Mouse (Mus musculus): ENCODE measurements around the gene Gng11.

DNA sequence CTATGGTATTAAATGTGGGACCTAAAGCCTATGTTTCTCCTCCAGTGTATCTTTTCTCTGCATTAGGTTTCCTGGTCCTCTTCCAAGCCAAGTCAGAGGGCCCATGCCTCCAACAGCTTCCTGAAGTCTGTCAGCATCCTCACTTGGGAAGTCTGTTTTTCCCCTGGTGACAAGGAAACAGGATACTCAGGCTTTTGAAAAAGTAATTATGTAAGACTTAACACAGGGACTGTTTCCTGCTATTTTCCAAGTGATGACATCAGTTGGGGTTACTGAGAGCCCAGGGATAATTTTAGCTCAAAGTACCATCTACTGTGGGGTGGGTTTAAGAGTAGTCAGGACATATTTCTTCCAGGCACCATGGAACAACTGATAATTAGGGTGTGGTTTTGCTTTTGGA is 5.8 kb downstream of the Gng11 start:
- TF ChIP-seq CTCF (IDR thresholded peaks at IDR 0.05; ENCODE audit: extremely low read depth, insufficient read length, insufficient replicate concordance, low read depth, low read length) (no peak), POLR2A (IDR thresholded peaks at IDR 0.05; ENCODE audit: low read depth, low read length) (no peak)
